Mouse (Mus musculus) erythroblast, embryonic 14.5 days (primary cell): Measurements from ENCODE around the gene Blcap. TPM values are rescaled to one million over a fixed set of nuclear protein-coding genes. Genes with fewer than 3 reads are reported as not detected.

ENCODE experiments used
- H3K27me3 ChIP-seq: 2 replicates; pipeline ENCODE4 v1.6.1; 2012; ENCODE audit warnings: inconsistent platforms; ENCODE audit not compliant: control insufficient read depth
- H3K36me3 ChIP-seq: 2 replicates; pipeline ENCODE4 v1.6.1; 2012; ENCODE audit warnings: mild to moderate bottlenecking, inconsistent platforms; ENCODE audit not compliant: control insufficient read depth
- H3K4me1 ChIP-seq: 2 replicates; pipeline ENCODE4 v1.6.1; 2012; ENCODE audit warnings: inconsistent platforms; ENCODE audit not compliant: control insufficient read depth
- H3K4me3 ChIP-seq: replicated peaks from 2 replicates; pipeline ENCODE3; 2012; ENCODE audit warnings: moderate library complexity, mild to moderate bottlenecking, inconsistent platforms
- H3K9me3 ChIP-seq: 2 replicates; pipeline ENCODE4 v1.6.1; 2012; ENCODE audit warnings: low read length, inconsistent platforms, mixed read lengths; ENCODE audit not compliant: control insufficient read depth
- GATA1 ChIP-seq: IDR thresholded peaks from 2 replicates; pipeline ENCODE4 v1.6.1; 2012; ENCODE audit warnings: low read length, inconsistent platforms, mixed read lengths
- TAL1 ChIP-seq: IDR thresholded peaks from 3 replicates; pipeline ENCODE4 v1.6.1; 2012; ENCODE audit warnings: low read length, inconsistent platforms, mixed read lengths
- polyA plus RNA-seq: library from polyadenylated mRNA; stranded (reverse); fragments of >175 nt; gene quantifications from 2 replicates; pipeline ENCODE4 v1.2.3, GENCODE M21; 2012

The Blcap gene
- polyA plus RNA-seq, 1 experiment: 0.85 TPM

DNA sequence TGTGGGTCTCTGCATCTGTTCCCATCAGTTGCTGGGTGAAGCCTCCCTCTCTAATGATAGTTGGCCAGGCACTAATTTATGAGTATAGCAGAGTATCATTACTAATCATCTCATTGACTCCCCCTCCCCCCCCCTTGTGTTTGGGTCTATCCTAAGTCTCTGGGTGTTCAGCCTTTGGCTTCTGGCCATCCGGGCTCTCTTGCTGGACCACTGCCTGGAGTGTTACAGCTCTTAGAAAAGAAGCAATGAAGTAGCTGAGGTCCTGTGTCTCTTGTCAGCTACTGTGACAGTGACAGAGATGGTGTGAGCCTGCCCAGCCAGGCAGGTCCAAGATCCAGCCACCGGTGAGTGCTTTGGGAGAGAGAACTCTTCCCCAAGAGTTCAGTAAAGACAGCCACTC lies 1.7 kb upstream of the Blcap start:
- H3K27me3 ChIP-seq: peaks cover 2% of the 10 kb centered on the region; the same call in 1 of the 2 replicates
- no peak for TF ChIP-seq GATA1
- TF ChIP-seq TAL1: no peak
- no peak overlapping the region for H3K4me3 ChIP-seq
- H3K4me1 ChIP-seq: no peaks in the 10 kb centered on the region
- H3K9me3 ChIP-seq: no peaks in the 10 kb centered on the region
- H3K36me3 ChIP-seq: no peaks in the 10 kb centered on the region

GRCm38 (mm10) chr2:157569796-157570485 lies 1.1 kb downstream of the Blcap start:
- peaks cover 2% of the 10 kb centered on the region; the same call in 1 of the 2 replicates for H3K27me3 ChIP-seq
- peaks cover 27% of the 10 kb centered on the region for H3K4me1 ChIP-seq
- H3K4me3 ChIP-seq: no peak overlapping the region
- H3K9me3 ChIP-seq: no peaks in the 10 kb centered on the region
- TF ChIP-seq GATA1 (no peak), TAL1 (no peak)
- no peaks in the 10 kb centered on the region for H3K36me3 ChIP-seq

- no peak for TF ChIP-seq TAL1
- no peaks in the 10 kb centered on the region for H3K9me3 ChIP-seq
Measured at GRCm38 (mm10) chr2:157568881-157569280, 2.2 kb downstream of the Blcap start.

DNA sequence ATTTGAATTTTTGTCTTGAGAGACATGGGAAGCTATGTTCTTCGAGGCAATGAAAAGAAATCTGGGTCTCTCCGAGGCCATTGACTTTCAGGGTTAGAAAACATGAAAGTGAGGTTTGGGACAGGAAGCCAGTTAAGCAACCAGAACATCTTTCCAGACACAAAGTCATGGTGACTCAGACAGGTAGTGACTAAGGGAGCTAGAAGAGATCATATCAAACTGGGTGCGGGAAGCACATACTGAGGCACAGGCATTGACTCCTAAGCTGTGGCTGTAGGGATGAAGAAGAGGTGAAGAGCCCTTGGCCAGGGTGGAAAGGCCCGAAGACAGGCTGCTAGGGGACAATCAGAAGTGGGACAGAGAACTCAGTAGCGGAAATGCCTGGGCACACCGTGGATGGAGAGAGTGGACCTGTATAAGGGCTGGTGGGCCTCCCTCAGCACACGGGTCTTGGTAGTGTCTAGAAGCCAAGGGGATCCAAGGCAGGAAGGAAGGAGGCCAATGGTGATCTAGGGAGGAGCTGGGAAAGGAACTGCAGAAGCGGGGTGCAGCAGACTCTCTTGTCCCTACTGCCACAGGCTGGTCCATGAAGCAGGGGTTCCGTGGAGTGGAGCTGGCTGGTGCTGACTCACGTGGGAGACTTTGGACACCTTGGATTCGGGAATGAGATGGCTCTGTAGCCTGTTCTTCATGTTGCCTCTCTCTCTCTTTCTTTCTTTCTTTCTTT lies 3.7 kb downstream of the Blcap start:
- Histone ChIP-seq H3K4me3 (peak overlapping the region; percentile 82), H3K4me1 (peaks cover 28% of the 10 kb centered on the region), H3K27me3 (peaks cover 7% of the 10 kb centered on the region), H3K36me3 (no peaks in the 10 kb centered on the region), H3K9me3 (no peaks in the 10 kb centered on the region)
- TF ChIP-seq TAL1 (no peak), GATA1 (no peak)

More at GRCm38 (mm10) chr2:157568881-157569280, 2.2 kb downstream of the Blcap start:
- Histone ChIP-seq H3K4me1 (peaks cover 28% of the 10 kb centered on the region), H3K27me3 (peaks cover 2% of the 10 kb centered on the region; the same call in 1 of the 2 replicates), H3K36me3 (no peaks in the 10 kb centered on the region), H3K4me3 (no peak overlapping the region)

DNA sequence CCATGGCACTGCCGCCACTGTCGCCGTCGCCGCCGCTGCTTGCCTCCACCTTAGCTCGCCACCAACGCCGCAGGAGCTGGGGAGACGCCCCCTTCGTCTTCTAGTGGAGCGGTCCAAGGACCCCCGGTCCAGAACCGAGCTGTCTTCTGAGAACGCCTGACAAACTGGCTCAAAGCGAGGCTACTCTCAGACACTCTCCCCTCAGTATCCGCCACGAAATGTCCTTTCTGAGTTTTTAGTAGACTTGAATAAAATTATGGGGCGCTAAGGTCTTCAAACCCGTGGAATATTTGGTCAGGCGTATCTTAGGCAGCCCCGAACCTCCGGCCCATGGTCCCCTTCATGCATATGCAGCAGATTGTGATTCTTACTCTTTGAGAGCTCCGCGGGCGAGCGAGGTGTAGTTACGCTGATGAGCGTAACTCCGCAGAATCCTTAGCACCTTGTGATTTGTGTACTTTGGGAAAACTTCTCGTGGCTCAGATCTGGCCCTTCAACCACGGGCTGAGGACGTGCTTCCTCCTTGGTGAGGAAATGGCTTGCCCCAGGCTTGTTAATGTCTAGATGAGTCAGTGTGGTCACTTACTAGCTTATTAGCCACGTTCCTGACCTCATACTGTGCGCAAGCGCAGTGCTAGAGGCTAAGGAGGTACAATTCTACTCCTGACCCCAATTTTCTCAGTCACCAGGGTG lies 4.7 kb downstream of the Blcap start:
- Histone ChIP-seq H3K9me3 (peaks cover 7% of the 10 kb centered on the region), H3K4me1 (peaks cover 31% of the 10 kb centered on the region), H3K4me3 (peak overlapping the region; percentile 82), H3K36me3 (peaks cover 5% of the 10 kb centered on the region), H3K27me3 (peaks cover 17% of the 10 kb centered on the region)
- TF ChIP-seq TAL1 (no peak), GATA1 (no peak)

DNA sequence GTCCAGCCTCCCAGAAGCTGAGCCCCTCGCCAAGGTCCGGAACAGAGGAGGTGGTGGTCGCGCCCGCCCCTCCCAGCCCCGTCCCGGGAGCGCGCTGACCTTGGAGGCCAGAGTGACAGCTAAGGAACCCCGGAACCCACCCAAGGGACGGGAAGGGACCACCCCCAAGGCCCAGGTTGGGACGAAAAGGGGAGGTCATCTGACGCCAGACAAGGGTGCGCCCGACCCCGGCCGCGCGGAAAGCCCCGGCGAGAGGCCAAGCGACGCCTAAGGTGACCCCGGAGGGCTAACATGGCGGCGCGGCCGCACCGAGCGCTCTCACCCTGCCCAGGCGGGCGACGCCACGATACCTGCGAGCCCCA lies 5.2 kb downstream of the Blcap start:
- H3K4me3 ChIP-seq: peak overlapping the region; percentile 82
- TF ChIP-seq GATA1: no peak
- no peak for TF ChIP-seq TAL1
- peaks cover 22% of the 10 kb centered on the region for H3K27me3 ChIP-seq
- peaks cover 6% of the 10 kb centered on the region for H3K36me3 ChIP-seq
- H3K4me1 ChIP-seq: peaks cover 32% of the 10 kb centered on the region
- peaks cover 12% of the 10 kb centered on the region for H3K9me3 ChIP-seq

- Histone ChIP-seq H3K9me3 (peaks cover 12% of the 10 kb centered on the region), H3K36me3 (peaks cover 6% of the 10 kb centered on the region), H3K4me3 (peak overlapping the region; percentile 82), H3K4me1 (peaks cover 32% of the 10 kb centered on the region), H3K27me3 (peaks cover 27% of the 10 kb centered on the region)
- TF ChIP-seq GATA1 (no peak), TAL1 (no peak)
Measured at GRCm38 (mm10) chr2:157565446-157565845, 5.6 kb downstream of the Blcap start.

DNA sequence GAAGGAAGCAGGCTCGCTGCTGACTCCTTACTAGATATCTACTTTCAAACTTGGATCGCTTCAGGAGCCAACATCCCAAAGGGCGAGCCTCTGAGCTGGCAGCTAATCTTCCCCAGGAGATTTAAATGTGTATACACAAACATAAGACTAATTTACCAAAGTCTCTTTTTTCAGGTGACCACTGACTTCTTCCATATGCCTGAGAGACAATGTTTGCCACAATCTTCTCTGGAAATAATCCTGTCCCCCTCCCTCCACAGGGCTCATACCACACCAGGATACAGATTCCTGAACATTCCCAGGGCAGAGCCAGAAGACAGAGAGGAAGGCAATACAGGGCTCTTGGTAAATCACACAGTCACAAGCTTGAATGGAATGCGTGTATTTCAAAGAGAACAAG lies 6.4 kb downstream of the Blcap start:
- no peak overlapping the region for H3K4me3 ChIP-seq
- peaks cover 20% of the 10 kb centered on the region for H3K9me3 ChIP-seq
- peaks cover 32% of the 10 kb centered on the region for H3K27me3 ChIP-seq
- TF ChIP-seq GATA1: no peak
- peaks cover 11% of the 10 kb centered on the region for H3K36me3 ChIP-seq
- peaks cover 33% of the 10 kb centered on the region for H3K4me1 ChIP-seq

DNA sequence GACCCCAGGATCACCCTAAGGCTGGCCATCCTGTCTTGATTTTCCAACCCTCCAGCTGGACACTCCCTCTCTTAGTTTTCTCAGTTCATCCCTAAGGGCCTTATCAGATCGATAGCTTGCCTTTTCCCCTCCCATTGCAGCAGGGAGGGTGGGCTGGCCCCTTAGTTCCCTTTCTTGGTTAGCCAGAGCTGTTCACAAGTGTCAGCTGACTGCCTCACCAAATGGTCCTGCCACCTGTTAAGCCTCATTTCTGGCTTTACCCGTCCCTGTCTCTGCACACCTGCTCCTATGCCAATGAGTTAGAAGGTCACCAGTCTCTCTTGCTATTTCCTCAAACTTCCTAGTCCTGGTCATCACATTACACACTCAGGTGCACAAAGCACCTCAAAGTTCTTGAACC lies 8.0 kb downstream of the Blcap start:
- no peak for TF ChIP-seq GATA1
- TF ChIP-seq TAL1: no peak
- peaks cover 48% of the 10 kb centered on the region for H3K27me3 ChIP-seq
- peaks cover 26% of the 10 kb centered on the region for H3K9me3 ChIP-seq
- H3K4me1 ChIP-seq: peaks cover 33% of the 10 kb centered on the region
- H3K36me3 ChIP-seq: peaks cover 11% of the 10 kb centered on the region
- H3K4me3 ChIP-seq: no peak overlapping the region
